Mouse (Mus musculus): ENCODE results near the gene Eif2b2.

Eif2b2 gene

GRCm38 (mm10) chr12:85219236-85219904, at the start of gene Eif2b2:
Gene Eif2b2, plus strand, starts transcription at chr12:85219481.
- DNase-seq (ENCODE audit: extremely low spot score, low spot score): peak; percentile 96

GRCm38 (mm10) chr12:85169877-85170276, 49.4 kb upstream of the Eif2b2 start:
- DNase-seq (ENCODE audit: extremely low spot score, low spot score): no peak

DNA sequence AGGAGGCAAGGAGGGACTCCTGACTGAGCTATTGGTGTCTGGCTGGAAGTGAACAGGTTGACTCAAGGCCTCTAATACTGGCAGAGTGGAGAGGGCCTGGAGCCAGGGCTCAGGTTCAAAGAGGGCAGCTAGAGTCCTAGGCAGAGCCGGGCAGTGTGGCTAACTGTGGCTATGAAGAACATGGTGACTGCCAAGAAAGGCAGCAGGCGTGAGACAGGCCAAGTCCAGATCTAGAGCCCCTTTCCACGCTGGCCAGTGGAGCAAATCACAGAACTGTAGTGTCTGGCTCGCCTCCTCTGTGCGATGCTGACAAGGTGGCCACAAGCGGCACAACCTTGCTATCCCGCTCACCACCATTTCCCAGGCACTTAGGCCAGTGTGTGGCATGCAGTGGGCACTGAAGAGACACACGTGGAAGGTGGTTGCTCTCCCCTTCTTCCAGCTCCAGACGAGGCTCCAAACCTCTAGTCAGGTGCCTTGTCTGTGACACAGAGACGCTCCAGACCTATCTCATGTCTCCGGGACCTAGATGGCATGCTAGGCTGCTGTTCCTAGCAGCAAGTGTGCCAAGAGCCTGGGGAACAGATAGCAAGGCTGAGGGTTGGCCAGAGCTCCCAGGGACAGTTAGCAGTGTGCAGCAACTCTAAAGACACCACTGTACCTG, 48.9 kb upstream of the Eif2b2 start:
- DNase-seq (ENCODE audit: extremely low spot score, low spot score): no peak

- DNase-seq (ENCODE audit: extremely low spot score, low spot score): no peak
These were observed 48.4 kb upstream of the Eif2b2 start for GRCm38 (mm10) chr12:85170948-85171307.

GRCm38 (mm10) chr12:85174016-85174415, 45.3 kb upstream of the Eif2b2 start:
- DNase-seq (ENCODE audit: extremely low spot score, low spot score): no peak

- DNase-seq (ENCODE audit: extremely low spot score, low spot score): no peak
These were observed 44.1 kb upstream of the Eif2b2 start for GRCm38 (mm10) chr12:85175087-85175675.

DNA sequence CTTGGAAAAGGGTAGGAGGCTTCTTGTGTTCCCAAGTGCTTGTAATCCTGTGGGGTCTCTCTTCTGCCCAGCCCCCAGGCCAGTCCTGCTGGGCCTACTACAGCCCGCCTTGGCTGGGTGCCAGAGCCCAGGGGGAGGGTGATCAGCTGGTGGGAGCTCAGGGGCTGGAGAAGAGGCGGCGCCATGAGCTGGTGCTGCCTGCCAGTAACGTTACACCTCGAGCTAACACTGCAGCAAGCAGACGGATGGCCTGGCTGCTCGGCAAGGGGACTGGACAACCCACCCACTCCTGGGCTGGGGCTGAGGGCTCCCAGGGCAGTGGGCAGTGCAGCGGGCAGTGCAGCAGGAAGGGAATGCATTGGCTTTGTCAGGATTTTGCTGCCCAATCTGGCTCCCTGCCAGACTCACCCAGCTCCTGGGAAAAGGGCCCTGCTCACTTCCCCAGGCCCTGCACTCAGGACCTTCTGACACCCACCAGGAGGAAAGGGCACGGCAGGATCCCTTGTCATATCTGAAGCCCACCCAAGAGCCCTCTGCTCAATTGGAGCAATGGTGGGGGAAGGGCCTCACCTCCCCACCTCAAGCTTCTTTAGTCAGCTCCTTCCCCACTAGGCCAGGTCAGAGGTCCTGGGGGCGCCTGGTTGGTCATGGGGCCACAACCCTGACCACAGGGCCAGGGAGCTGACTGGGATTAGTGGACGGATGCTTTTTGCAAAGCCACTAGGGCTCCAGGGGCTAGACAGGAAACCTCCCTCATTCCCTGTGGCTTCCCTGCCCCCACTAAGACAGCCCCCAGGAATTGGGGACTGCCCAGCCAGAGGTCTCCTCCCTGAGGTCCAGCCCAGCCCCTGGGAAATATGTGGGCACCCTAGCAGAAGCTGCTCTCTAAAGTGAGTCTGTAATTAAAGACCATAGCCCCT, 43.1 kb upstream of the Eif2b2 start:
- DNase-seq (ENCODE audit: extremely low spot score, low spot score): peak; percentile 69

DNA sequence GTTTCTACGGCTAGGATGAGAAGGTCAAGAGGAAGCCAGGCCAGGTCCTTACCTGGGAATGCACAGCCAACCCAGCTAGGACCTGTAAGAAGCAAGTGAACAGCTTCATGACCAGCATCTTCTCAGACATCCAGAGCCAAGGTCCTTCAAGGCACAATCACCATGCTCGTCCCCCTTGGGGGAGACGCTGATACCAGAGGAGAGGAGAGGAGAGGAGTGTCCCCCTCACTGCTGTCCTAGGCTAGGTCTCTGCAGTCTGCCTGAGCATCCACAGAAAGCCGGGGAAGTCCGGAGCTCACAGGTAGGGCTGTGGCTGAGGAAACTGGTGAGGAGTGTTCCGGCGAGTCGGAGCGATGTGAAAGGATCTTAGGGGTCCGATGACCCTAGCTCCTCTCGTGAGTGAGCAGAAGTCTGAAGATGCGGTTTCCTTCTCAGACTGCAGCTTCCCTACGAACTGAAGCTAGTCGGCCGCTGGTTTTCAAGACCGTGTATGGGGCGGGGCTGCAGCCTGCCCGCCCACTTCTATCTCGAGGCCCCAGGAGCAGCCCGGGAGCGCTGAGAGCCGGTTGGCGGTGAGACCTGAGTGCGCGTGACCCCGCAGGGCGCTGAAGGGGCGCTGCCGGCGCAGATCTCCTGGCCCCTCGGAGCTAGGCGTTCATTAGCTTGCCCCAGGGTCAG, 42.3 kb upstream of the Eif2b2 start:
- peak; percentile 58 for DNase-seq (ENCODE audit: extremely low spot score, low spot score)

DNA sequence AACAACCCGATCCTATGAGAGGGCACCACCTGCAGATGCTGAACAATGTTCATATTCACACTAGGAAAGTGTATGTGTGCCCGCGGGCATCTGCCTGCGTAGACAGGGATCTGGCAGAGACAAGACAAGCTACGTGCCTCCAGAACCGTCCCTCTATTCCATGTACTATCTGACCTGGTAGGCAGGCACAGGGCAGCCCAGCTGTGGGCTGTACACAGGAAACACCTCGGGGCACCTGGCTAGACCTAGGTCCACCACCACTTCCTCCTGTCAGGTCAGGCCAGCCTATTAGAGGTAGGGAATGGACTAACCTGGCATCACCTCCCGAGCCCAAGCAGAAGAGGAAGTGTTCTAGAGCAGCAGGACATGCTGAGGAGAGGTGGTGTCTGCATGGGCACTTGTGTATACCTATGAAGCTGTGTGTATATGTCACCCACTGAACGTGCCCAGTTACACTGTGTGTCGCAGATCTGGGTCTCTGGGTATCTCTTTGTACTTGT, 41.5 kb upstream of the Eif2b2 start, which contains the start of gene Pgf:
TSS of gene Pgf (minus strand) at position 51 of the 500 bp plus-strand sequence.
- DNase-seq (ENCODE audit: extremely low spot score, low spot score): no peak

GRCm38 (mm10) chr12:85178294-85178693, 41.0 kb upstream of the Eif2b2 start:
- DNase-seq (ENCODE audit: extremely low spot score, low spot score): no peak

- DNase-seq (ENCODE audit: extremely low spot score, low spot score): peak; percentile 24
These were observed 37.6 kb upstream of the Eif2b2 start for GRCm38 (mm10) chr12:85181475-85182344.

GRCm38 (mm10) chr12:85182345-85182643, 37.0 kb upstream of the Eif2b2 start:
- DNase-seq (ENCODE audit: extremely low spot score, low spot score): peak; percentile 51

DNA sequence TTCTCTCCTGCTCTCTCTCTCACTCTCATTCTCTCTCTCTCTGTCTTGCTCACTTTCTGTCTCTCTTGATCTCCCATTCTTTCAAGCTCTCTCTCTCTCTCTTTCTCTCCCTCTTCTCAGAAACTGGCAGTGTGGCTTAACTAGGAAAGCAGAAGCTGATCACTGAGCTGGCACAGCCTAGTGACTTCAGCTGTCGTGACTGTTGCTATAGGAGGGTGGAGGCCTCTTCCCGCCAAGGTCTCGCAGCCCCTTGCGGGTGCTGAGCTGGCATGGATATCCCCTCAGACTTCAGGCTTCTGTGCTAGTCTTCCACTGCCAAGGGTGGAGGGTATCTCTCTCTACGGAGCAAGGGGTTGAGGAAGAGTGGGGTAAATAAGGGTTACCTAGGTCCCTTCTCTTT, 36.4 kb upstream of the Eif2b2 start:
- no peak for DNase-seq (ENCODE audit: extremely low spot score, low spot score)

- DNase-seq (ENCODE audit: extremely low spot score, low spot score): no peak
These were observed 35.2 kb upstream of the Eif2b2 start for GRCm38 (mm10) chr12:85184118-85184517.

- no peak for DNase-seq (ENCODE audit: extremely low spot score, low spot score)
These were observed 33.5 kb upstream of the Eif2b2 start for GRCm38 (mm10) chr12:85185810-85186209.

DNA sequence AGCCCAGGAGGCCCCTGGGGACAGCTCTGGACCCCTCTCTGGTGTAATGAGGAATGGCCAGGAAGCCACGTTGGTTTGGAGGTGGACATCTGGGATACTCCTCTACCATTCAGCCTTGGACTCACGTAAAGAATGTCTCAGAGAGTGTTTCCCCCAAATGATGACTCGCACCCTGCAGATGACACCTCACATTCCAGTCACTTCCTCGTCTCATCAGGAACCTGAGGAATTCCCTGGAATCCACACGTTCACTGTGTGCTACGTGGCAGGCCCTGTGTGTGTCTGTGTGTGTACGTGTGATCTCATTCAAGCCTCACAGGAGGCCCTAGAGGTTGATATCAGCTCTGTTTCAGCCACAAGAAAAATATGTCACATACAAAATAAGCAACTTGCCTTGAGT, 32.9 kb upstream of the Eif2b2 start:
- no peak for DNase-seq (ENCODE audit: extremely low spot score, low spot score)

GRCm38 (mm10) chr12:85190290-85190689, 29.0 kb upstream of the Eif2b2 start:
- DNase-seq (ENCODE audit: extremely low spot score, low spot score): no peak

DNA sequence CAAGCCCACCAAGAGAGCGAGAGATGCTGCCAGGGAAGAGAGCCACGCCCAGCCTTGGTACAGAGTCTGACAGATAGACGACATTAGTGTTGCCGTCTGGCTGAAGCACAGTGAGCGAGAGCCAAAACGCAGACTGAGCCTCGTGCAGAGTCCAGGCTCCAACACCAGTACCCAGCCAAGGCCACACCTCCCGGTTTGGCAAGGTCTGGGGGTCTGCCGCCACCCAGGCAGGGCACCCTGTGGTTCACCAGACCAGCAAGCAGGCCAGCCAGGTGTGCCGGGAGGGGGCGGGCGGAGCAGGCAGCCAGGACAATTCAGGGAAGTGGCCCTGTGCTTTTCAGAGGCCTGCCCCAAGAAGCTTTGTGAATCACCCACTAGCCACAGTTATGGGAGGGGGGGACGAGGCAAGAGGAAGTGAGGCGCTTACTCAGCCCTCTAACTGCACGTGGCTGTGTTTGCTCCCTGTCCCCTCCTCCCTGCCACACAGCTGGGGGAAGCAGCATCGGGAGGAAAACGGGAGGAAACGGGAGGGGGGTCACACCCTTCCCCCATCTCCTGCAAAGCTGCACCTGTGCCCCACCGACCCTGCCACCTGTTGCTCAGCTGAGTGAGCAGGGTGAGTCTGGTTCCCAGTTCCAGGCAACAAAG, 26.7 kb upstream of the Eif2b2 start:
- no peak for DNase-seq (ENCODE audit: extremely low spot score, low spot score)

DNA sequence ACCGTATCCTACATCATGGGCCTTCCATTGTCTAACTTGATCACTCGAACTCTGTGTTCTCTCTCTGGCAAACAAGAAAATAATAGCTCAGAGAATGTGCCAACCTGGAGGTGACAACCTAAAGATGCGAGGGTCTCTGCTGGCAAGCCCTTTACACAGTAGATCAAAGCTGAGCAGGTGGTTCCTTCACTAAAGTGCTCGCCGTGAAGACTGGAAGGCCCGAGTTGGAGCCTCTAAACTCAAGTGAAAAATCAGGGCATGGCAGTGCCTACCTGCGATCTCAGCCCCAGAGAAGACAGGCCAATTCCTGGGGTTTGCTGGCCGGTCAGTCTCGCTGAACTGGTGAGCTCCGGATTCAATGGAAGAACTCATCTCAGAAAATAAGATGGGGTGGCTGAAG, 26.1 kb upstream of the Eif2b2 start:
- no peak for DNase-seq (ENCODE audit: extremely low spot score, low spot score)
